Mouse (Mus musculus) MEL (cell line): ENCODE data around the gene E130114P18Rik.

ENCODE experiments used
- CTCF ChIP-seq, 3 experiments: IDR thresholded peaks in 2 of 3; conservative IDR thresholded peaks in 1 of 3; 2 replicates each; pipeline ENCODE4 v1.5.1; 2011 to 2012; ENCODE audit warnings: low read length in 3 of 3, low read depth in 2 of 3, mild to moderate bottlenecking in 2 of 3, improper control_type of control experiment in 1 of 3, inconsistent platforms in 1 of 3, mixed read lengths in 1 of 3, moderate library complexity in 1 of 3; ENCODE audit not compliant: control insufficient read depth in 1 of 3, insufficient read depth in 1 of 3, poor library complexity in 1 of 3, severe bottlenecking in 1 of 3
- EP300 ChIP-seq, 2 experiments: IDR thresholded peaks; 2 replicates each; pipeline ENCODE4 v1.6.1; 2011; ENCODE audit warnings: improper control_type of control experiment in 2 of 2, low read length in 2 of 2, low read depth in 1 of 2, mild to moderate bottlenecking in 1 of 2
- MYC ChIP-seq: IDR thresholded peaks from 2 replicates; pipeline ENCODE4 v1.6.1; 2011; ENCODE audit warnings: low read depth, mild to moderate bottlenecking, low read length, improper control_type of control experiment, moderate library complexity
- NRF1 ChIP-seq: IDR thresholded peaks from 2 replicates; pipeline ENCODE4 v1.6.1; 2014; ENCODE audit warnings: low read depth, mild to moderate bottlenecking, inconsistent platforms, low read length, improper control_type of control experiment, moderate library complexity; ENCODE audit not compliant: poor library complexity, insufficient read depth, severe bottlenecking
- POLR2A ChIP-seq, 2 experiments: IDR thresholded peaks; 2 replicates each; pipeline ENCODE4 v1.6.1; 2011 to 2012; ENCODE audit warnings: low read length in 2 of 2, mild to moderate bottlenecking in 2 of 2, control low read depth in 1 of 2, improper control_type of control experiment in 1 of 2, low read depth in 1 of 2, moderate library complexity in 1 of 2; ENCODE audit not compliant: control insufficient read depth in 1 of 2, insufficient read depth in 1 of 2, poor library complexity in 1 of 2
- RCOR1 ChIP-seq: IDR thresholded peaks from 2 replicates; pipeline ENCODE4 v1.6.1; 2012; ENCODE audit warnings: low read depth, mild to moderate bottlenecking, inconsistent platforms, low read length, improper control_type of control experiment
- TBP ChIP-seq: IDR thresholded peaks from 2 replicates; pipeline ENCODE4 v1.8.0; 2011; ENCODE audit warnings: low read depth, low read length, improper control_type of control experiment
- TCF12 ChIP-seq: IDR thresholded peaks from 2 replicates; pipeline ENCODE4 v1.6.1; 2014; ENCODE audit warnings: low read depth, mild to moderate bottlenecking, inconsistent platforms, low read length, improper control_type of control experiment, moderate library complexity

DNA sequence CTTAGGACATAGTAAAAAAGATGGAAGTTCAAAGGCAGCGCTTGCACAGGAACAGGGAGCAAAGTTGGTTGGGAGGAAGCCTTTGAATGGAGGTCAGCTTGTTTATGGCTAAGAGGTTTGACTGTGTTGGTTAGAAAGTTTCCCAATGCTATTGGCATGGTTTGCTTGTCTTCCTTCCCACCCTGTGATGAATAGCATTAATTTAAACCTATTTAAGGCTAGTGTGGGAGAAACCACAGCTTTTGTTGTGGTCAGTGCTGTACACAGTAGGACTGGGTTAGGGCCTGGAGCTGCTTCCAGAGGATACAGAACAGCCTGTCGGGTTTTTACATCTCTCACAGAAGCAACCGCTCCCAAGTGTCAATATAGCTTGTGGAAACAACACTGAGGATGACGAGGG, 10.7 kb upstream of the E130114P18Rik start:
- TF ChIP-seq EP300 (IDR thresholded peaks at IDR 0.05; ENCODE audit: low read depth in 1 of 2, low read length in 2 of 2), result no peak
- TF ChIP-seq TCF12, result no peak
- TF ChIP-seq POLR2A (IDR thresholded peaks at IDR 0.05; ENCODE audit: control insufficient read depth in 1 of 2, insufficient read depth in 1 of 2, low read depth in 1 of 2, low read length in 2 of 2, poor library complexity in 1 of 2), result no peak
- no peak for TF ChIP-seq RCOR1
- TF ChIP-seq MYC, result no peak
- no peak for TF ChIP-seq NRF1
- no peak for TF ChIP-seq CTCF (IDR thresholded peaks at IDR 0.05 in 2 of 3, conservative IDR thresholded peaks at IDR 0.05 in 1 of 3; ENCODE audit: control insufficient read depth in 1 of 3, insufficient read depth in 1 of 3, low read depth in 2 of 3, low read length in 3 of 3, poor library complexity in 1 of 3, severe bottlenecking in 1 of 3)
- no peak for TF ChIP-seq TBP
